Mouse (Mus musculus) C2C12 (cell line): Measurements from ENCODE around the gene Ubtf. TPM values are rescaled to one million over a fixed set of nuclear protein-coding genes. Genes with fewer than 3 reads are reported as not detected.
A peak's percentile ranks its signal among the peaks of the same experiment; 100 is the strongest.

Experiments
- H3K27me3 ChIP-seq: one replicate; pipeline ENCODE4 v1.6.1; 2011; ENCODE audit not compliant: control insufficient read depth, insufficient read depth, insufficient read length
- H3K36me3 ChIP-seq: one replicate; pipeline ENCODE4 v1.6.1; 2011; ENCODE audit not compliant: control insufficient read depth, insufficient read depth
- H3K4me3 ChIP-seq: one replicate; pipeline ENCODE4 v1.5.1; 2011; ENCODE audit warnings: mild to moderate bottlenecking, control low read depth; ENCODE audit not compliant: poor library complexity, insufficient read depth, severe bottlenecking
- H3K79me2 ChIP-seq: one replicate; pipeline ENCODE4 v1.6.1; 2011; ENCODE audit not compliant: control insufficient read depth, insufficient read depth
- H3K79me3 ChIP-seq: one replicate; pipeline ENCODE4 v1.6.1; 2011; ENCODE audit warnings: low read depth, control low read depth
- H3ac ChIP-seq: one replicate; pipeline ENCODE3; 2011; ENCODE audit warnings: low read depth; ENCODE audit not compliant: control insufficient read depth, insufficient read length
- CEBPB ChIP-seq: IDR thresholded peaks from one replicate; pipeline ENCODE4 v1.6.1; 2011; ENCODE audit warnings: low read depth, mild to moderate bottlenecking, control low read depth, moderate library complexity
- CTCF ChIP-seq: IDR thresholded peaks from one replicate; pipeline ENCODE4 v1.5.1; 2011; ENCODE audit not compliant: control insufficient read depth, insufficient read depth, insufficient read length
- FOSL1 ChIP-seq: IDR thresholded peaks from one replicate; pipeline ENCODE4 v1.8.0; 2011; ENCODE audit warnings: mild to moderate bottlenecking, low read length; ENCODE audit not compliant: poor library complexity, insufficient read depth, severe bottlenecking
- MAX ChIP-seq: IDR thresholded peaks from one replicate; pipeline ENCODE4 v1.6.1; 2011; ENCODE audit warnings: mild to moderate bottlenecking, control low read depth
- MYOD1 ChIP-seq: IDR thresholded peaks from one replicate; pipeline ENCODE4 v1.6.1; 2011; ENCODE audit warnings: low read depth; ENCODE audit not compliant: control insufficient read depth, insufficient read length
- MYOG ChIP-seq: IDR thresholded peaks from one replicate; pipeline ENCODE4 v1.6.1; 2011; ENCODE audit not compliant: control insufficient read depth, insufficient read length; ENCODE audit errors: extremely low read depth
- USF1 ChIP-seq: IDR thresholded peaks from one replicate; pipeline ENCODE4 v1.6.1; 2011; ENCODE audit warnings: low read depth, mild to moderate bottlenecking, control low read depth, moderate library complexity
- polyA plus RNA-seq: library from polyadenylated mRNA; unstranded; fragments of >200 nt; fragmentation: generic; extraction: Trizol; gene quantifications from one replicate; pipeline ENCODE4 v1.2.1, GENCODE M21; 2012; ENCODE audit warnings: missing spikeins

Gene Ubtf
- polyA plus RNA-seq, 1 experiment, result 70.2 TPM

GRCm38 (mm10) chr11:102297577-102298556, 21.7 kb downstream of the Ubtf start:
- Histone ChIP-seq H3K27me3 (no peaks in the 10 kb centered on the region), H3K79me3 (peaks cover 24% of the 10 kb centered on the region), H3K4me3 (peak overlapping the region; percentile 40), H3ac (peak overlapping the region; percentile 67), H3K79me2 (peaks cover 27% of the 10 kb centered on the region), H3K36me3 (peaks cover 16% of the 10 kb centered on the region)
- TF ChIP-seq USF1, result no peak
- no peak for TF ChIP-seq MYOG
- no peak for TF ChIP-seq CTCF
- TF ChIP-seq FOSL1, result no peak
- no peak for TF ChIP-seq MAX
- no peak for TF ChIP-seq CEBPB
- no peak for TF ChIP-seq MYOD1

- H3K79me3 ChIP-seq, result peaks cover 24% of the 10 kb centered on the region
- TF ChIP-seq MAX (peak; percentile 92), CTCF (no peak)
- H3K4me3 ChIP-seq, result peak within 1 kb of the TSS; percentile 89
- H3K79me2 ChIP-seq, result peaks cover 27% of the 10 kb centered on the region
- peaks cover 21% of the 10 kb centered on the region for H3K36me3 ChIP-seq
- peak within 1 kb of the TSS; percentile 98 for H3ac ChIP-seq
- no peaks in the 10 kb centered on the region for H3K27me3 ChIP-seq
These were observed 22.8 kb downstream of the Ubtf start, which contains the start of gene Atxn7l3 for GRCm38 (mm10) chr11:102296491-102297472. Gene Atxn7l3 (minus strand): TSS chr11:102296631.

GRCm38 (mm10) chr11:102295598-102296471, 23.7 kb downstream of the Ubtf start:
- Histone ChIP-seq H3ac (peak overlapping the region; percentile 98), H3K79me3 (peaks cover 24% of the 10 kb centered on the region), H3K27me3 (no peaks in the 10 kb centered on the region), H3K36me3 (peaks cover 30% of the 10 kb centered on the region), H3K79me2 (peaks cover 27% of the 10 kb centered on the region), H3K4me3 (peak overlapping the region; percentile 89)
- TF ChIP-seq CTCF, result no peak
- TF ChIP-seq MYOG, result no peak
- no peak for TF ChIP-seq MYOD1
- TF ChIP-seq CEBPB, result no peak
- TF ChIP-seq USF1, result no peak
- TF ChIP-seq MAX, result no peak
- TF ChIP-seq FOSL1, result no peak

- H3K79me2 ChIP-seq, result peaks cover 27% of the 10 kb centered on the region
- H3K27me3 ChIP-seq, result no peaks in the 10 kb centered on the region
- TF ChIP-seq CEBPB, result no peak
- no peak for TF ChIP-seq CTCF
- TF ChIP-seq MYOD1, result no peak
- peaks cover 24% of the 10 kb centered on the region for H3K79me3 ChIP-seq
- peaks cover 37% of the 10 kb centered on the region for H3K36me3 ChIP-seq
- peak overlapping the region; percentile 89 for H3K4me3 ChIP-seq
- H3ac ChIP-seq, result peak overlapping the region; percentile 98
These were observed 24.5 kb downstream of the Ubtf start for GRCm38 (mm10) chr11:102294887-102295597.

- H3K79me2 ChIP-seq, result peaks cover 27% of the 10 kb centered on the region
- TF ChIP-seq CTCF (no peak), FOSL1 (no peak)
- H3K4me3 ChIP-seq, result no peak overlapping the region
- peak overlapping the region; percentile 26 for H3ac ChIP-seq
- H3K79me3 ChIP-seq, result peaks cover 24% of the 10 kb centered on the region
- H3K27me3 ChIP-seq, result no peaks in the 10 kb centered on the region
- H3K36me3 ChIP-seq, result peaks cover 43% of the 10 kb centered on the region
These were observed 25.1 kb downstream of the Ubtf start for GRCm38 (mm10) chr11:102294416-102294815.
